Mouse (Mus musculus) activated CD4-positive, CD25-positive, alpha-beta regulatory T cell, adult 4 months (primary cell): ENCODE results near the gene Car7. TPM values are rescaled to one million over a fixed set of nuclear protein-coding genes. Genes with fewer than 3 reads are reported as not detected.

Experiments used
- ATAC-seq: one replicate; pipeline ENCODE4 v1.8.0; 2017
- polyA plus RNA-seq, 2 experiments: library from polyadenylated mRNA; unstranded; fragments of 100-300 nt; shearing (Covaris generic); gene quantifications; one replicate each; pipeline ENCODE4 v1.2.1; 2017

Car7 gene
- polyA plus RNA-seq = 1 to 10 TPM; 3.0 to 4.4 TPM

GRCm38 (mm10) chr8:104533971-104534778 lies at the start of gene Car7, which contains the start of gene Nae1:
Gene Car7 (plus strand): TSS chr8:104534689.
Gene Nae1 (minus strand): TSS chr8:104534637.
- peak; percentile 79 for ATAC-seq

DNA sequence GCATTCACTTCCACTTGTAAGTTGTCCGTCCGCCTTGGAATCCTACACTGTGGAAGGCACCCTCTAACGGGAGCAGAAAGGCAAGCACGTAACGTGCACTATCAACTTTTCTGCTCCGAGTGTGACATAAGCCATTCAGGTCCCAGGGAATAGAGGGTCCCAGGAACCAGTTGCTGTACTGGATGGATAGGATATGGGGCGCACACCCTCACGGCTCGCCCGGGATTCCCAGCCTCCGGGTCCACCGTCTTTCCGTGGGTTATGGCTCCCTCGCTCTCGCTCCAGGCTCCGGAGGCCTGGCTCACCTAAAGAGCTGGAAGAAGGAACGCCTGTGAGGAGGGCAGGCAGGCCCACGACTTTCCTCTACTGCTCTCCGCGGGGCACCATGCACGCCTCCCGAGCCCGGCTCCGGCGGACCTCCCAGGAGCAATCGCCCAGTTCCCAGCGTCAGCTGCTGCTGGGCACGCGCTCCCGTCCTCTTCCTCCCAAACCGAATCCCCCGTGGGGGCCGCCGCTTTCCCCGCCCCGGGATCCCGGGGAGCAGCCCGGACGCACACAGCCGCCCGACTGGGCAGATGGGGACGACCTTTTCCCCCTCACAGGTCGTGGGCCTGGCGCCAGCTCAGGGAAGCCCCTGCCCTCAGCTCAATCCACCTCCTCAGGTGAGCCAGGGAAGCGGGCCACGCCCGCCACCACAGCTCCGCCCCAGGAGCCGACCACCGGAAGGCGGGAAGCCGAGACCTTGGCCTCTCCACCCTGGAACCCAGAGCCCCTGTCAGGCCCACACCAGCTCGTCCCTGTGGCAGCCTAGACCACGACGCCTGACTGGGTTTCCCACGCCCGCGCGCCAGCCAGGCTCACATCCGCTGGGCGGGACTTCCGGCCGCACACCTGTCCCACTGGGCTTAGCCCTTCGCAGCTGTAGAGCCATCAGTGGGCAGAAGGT lies 25.2 kb upstream of the Car7 start, which contains the start of gene Terb1:
TSS of gene Terb1 (minus strand) at position 850 of the 946 bp plus-strand sequence.
- peak; percentile 85 for ATAC-seq

DNA sequence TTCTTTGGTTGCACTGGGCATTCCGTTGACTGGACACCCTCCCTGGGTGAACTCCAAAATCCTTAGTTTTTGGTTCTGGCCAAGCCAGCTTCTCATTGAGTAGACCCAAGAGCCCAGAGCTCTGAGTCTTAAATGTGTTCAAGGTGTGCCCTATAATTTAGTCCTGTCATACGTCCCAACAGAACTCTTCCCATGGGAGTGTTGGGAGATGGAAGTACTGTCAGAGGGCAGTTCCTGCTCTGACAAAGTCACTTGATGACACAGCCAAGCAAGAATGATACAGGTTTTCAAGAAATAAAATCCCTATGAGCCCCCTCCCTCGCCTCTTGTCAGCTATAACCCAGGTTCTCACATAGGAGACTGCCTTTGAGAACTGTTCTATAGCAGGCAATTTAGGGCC lies 24.4 kb upstream of the Car7 start:
- ATAC-seq = no peak

- ATAC-seq = no peak
These were observed 16.6 kb upstream of the Car7 start for GRCm38 (mm10) chr8:104517872-104518271.

- ATAC-seq = no peak
These were observed 4.8 kb upstream of the Car7 start for GRCm38 (mm10) chr8:104529671-104530070.

GRCm38 (mm10) chr8:104533551-104533950 lies 938 bp upstream of the Car7 start:
- no peak for ATAC-seq

GRCm38 (mm10) chr8:104534779-104535141 lies 271 bp downstream of the Car7 start:
- peak; percentile 58 for ATAC-seq

DNA sequence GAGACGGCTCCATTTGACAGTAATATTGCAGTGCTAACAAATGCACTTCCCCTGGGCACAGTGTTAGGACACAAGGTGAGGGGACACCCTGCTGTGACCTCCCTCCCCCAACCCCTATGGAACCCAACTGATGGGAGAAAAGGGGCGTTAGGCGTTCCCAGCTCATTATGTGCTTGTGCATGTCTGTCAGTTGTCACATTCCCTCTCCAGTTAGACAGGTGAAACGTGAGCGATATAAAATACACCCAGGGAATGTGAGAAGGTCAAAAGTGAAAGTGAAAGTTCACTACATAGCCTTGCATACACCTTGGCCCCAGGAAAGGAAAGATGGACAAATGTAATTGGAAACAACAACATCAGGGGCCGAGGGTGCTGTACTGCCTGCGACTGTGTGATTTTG lies 889 bp downstream of the Car7 start:
- ATAC-seq = no peak

GRCm38 (mm10) chr8:104536028-104536427 lies 1.5 kb downstream of the Car7 start:
- no peak for ATAC-seq

- ATAC-seq = no peak
These were observed 4.4 kb downstream of the Car7 start for GRCm38 (mm10) chr8:104538896-104539295.

- no peak for ATAC-seq
These were observed 5.1 kb downstream of the Car7 start for GRCm38 (mm10) chr8:104539566-104539965.

DNA sequence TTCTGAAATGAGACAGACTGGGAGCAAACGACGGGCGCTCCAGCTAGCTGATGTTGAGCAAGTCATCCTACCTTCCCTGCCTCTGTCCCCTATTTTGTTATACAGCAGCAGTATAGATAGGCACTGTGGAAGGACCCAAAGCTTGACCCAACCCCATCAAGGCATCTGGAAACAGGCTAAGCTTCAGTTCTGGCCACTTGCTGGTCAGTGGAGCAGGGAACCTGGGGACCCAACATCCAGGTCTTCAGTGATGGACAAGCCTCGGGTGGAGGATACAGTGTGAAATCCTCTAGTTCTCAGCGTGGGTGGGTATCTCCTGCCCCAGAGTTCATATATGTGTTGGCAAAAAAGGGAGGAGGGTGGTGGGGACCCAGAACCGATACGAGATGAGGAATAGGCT lies 5.7 kb downstream of the Car7 start:
- ATAC-seq = no peak

DNA sequence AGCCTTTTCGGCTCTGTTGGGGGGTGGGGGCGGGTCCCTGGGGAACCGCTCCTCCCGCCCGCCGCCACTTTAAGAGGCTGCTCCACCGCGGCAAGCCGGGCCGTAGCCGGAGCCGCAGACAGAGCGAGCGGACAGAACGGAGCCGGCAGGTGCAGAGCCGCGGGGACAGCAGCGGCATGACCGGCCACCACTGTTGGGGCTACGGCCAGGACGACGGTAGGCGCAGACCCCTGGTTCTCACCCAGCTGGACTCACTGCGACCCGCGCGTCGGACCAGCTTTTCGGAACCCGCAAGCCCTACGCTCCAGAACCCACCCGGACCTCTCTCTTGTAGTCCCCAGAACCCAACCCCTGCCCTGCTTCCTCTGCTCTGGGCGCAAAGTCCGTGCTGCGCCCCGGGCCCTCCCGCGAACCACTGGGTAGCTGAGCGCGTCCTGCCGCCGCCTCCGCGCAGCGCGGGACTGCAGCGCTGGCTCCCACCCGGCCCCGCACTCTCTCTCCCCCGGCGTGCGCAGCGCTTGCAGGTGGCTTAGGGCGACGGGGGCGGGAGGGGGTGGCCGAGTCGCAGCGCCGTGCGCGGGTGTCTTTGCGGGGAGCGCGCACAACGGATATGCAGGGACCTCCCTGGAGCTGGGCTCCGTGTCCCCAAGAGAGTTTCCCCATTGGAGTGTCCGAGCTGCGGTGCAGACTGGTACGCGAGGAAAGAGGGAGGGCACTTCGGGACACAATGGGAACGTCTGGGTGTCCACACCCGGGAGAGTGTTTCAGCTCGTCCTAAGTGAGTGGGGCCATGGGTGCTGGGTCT lies 6.4 kb downstream of the Car7 start:
- ATAC-seq = peak; percentile 23

DNA sequence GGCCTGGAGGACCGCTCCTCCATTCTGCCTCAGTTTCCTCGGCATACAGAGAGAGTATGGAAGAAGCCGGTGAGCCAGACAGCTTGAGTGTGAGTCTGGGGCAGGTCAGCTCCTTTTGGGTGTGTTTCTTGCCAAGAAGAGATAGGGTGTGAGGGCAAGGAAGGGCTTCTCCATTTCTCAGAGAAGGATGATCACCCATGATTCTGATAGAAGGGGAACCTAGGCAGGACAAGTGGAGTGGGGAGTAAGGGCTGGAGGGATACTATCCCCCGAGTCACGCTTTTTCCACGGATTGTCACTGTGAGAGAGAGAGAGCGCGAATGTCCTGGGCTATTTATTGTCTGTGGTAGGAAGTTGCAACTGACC lies 7.0 kb downstream of the Car7 start:
- no peak for ATAC-seq

GRCm38 (mm10) chr8:104542160-104542559 lies 7.7 kb downstream of the Car7 start:
- ATAC-seq = no peak

DNA sequence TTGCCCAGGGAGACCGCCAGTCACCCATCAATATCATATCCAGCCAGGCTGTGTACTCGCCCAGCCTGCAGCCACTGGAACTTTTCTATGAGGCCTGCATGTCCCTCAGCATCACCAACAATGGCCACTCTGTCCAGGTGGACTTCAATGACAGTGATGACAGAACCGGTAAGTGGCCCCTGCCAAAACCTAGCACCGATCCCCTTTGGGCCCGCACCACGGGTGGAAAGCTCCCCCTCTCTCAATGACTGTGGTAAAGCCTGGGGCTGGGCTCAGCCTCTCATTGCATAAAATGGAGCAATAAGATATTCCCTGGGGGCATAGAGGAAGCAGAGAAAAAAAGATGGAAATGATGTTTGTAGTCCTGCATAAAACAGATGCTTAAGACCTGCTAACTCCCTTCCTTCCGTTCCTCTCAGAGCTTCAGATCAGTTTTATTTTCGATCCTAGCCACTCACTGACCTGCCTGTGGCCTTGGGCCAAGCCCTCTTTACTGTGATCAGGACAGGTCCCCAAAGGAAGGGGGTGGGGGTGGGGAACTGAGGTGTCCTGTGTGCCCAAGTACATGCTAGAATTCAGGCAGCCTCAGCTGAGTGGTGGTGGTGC lies 9.1 kb downstream of the Car7 start:
- ATAC-seq = no peak

DNA sequence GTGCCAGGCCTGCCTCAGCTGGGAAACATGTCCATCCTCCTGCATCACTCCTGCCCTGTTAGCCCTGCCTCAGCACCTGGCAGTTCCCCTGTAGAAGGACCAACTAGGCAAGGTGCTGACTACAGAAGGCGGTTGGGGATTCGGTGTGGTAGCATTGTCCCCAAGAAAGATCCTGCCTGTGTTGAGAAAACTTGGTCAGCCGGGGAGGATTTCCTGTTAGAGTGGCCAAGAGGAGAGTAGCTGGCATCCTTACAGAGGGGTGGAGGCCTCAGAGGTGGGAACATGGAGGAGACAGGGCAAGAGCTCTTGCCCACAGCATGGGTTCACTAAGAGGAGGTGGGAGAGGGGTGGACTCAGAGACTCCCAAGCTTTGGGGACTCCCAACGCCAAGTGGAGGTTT lies 20.7 kb downstream of the Car7 start:
- no peak for ATAC-seq

- no peak for ATAC-seq
These were observed 22.7 kb downstream of the Car7 start for GRCm38 (mm10) chr8:104557226-104557625.

GRCm38 (mm10) chr8:104560731-104561130 lies 26.2 kb downstream of the Car7 start:
- ATAC-seq = no peak

DNA sequence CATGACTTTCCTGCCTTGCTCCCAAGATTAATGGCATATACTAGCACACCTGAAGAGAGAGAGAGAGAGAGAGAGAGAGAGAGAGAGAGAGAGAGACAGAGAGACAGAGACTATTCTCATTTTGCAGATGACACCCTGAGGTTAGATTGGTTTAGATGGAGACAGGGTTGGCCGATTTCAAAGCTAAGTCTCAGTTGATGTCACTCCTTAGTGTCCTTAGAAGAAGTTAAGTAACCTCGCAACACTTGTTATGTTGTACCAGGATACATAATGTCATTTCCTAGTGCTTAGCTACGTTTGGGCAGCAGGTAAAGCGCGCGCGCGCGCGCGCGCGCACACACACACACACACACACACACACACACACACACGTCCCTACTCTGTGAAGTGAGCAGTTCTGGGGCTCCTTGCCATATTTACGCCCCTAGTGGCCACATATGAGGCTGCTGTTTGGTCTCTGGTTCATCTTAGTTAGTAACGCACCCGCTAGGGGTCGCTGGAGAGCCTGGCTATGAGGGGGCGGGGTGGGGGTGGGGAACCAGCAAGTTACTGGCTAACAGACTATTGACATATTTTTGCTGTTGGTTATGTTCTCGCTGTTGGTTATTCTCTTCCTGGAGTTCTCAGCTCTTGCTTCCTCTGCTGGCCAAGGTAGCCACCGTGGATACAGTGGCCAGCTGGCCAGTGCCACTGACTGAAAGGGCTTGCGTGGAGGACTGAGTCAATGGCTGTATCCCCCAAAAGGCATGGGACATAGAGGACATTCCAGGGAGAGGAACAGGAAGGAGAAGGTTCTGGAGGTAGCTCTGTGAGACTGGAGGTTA lies 30.4 kb downstream of the Car7 start:
- ATAC-seq = peak; percentile 98

GRCm38 (mm10) chr8:104565457-104565798 lies 30.9 kb downstream of the Car7 start:
- no peak for ATAC-seq
